Comparison of ENCODE assay signal across 34 mouse cellular contexts in the genomic region with DNA sequence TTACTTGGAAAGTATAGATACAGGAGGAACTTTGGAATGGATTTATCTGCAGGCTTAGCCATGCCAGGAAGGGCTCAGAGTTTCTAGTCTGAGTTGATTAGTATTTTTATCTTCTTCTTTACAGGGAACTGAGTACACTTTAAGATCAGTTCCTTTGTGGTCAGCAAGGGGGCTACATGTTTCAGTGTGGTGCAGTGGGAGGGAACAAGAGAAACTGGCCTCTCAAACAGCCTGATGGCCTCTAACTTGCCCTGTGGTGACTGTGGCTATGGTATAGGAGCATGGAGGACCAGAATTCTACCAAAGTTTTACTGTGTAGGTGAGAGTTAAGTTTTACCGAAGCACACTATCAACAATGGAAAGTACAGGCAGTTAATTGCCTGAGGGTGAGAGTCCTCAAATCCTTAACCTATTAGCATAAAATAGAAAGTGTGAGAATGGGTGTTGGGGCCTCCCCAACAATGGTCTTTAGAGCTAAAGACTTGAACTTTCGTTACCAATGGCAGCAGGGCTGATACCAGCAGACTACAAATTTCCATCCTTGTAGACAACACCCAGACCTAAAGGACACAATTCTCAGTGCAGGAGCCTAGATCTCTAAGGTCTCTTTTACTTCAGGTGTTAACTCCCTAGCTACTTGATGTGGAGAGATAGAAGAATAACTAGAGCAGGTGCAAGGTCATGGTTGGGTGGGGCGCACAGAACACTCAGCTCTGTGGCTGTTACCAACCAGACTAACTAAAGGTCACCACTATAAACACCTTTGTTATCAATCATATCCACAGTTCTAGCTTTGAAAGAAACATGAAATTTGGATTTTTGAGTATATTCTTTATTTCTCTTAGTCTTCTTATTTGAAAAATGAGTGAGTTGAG. TPM values are rescaled to one million over a fixed set of nuclear protein-coding genes. Genes with fewer than 3 reads are reported as not detected.
A peak's percentile ranks its signal among the peaks of the same experiment; 100 is the strongest.
DNase-seq lines count a peak whose midpoint lies in the region; ATAC-seq and TF ChIP-seq lines count a peak whose summit lies in the region.
"Had no signal": no experiment of that assay in that cellular context is flagged by ENCODE, and none has a peak within 500 bp of the region (broad histone marks: within the 10 kb centered on the region; RNA-seq: fewer than 3 reads in every experiment).

No protein-coding gene starts in this region.

- H3K9me3 ChIP-seq in intestine, postnatal 0 days (ENCODE audit: control insufficient read depth), result no peaks in the 10 kb centered on the region
- H3K9me3 ChIP-seq: forebrain, embryonic 13.5 days; hindbrain, embryonic 15.5 days; neural tube, embryonic 13.5 days had no signal

- no peak overlapping the region for H3K4me3 ChIP-seq in intestine, postnatal 0 days (ENCODE audit: low read depth, low read length)
- H3K4me3 ChIP-seq: forebrain, embryonic 13.5 days; heart, adult 2 months; hindbrain, embryonic 15.5 days; myocyte; neural tube, embryonic 13.5 days had no signal

- H3K9ac ChIP-seq in intestine, postnatal 0 days (ENCODE audit: low read depth, low read length), result no peak overlapping the region
- H3K9ac ChIP-seq: forebrain, embryonic 13.5 days; hindbrain, embryonic 15.5 days; neural tube, embryonic 13.5 days had no signal

- no peak overlapping the region for H3K27ac ChIP-seq in intestine, postnatal 0 days (ENCODE audit: low read depth, low read length)
- H3K27ac ChIP-seq: forebrain, embryonic 13.5 days; heart, adult 2 months; hindbrain, embryonic 15.5 days; kidney, postnatal 0 days; neural tube, embryonic 13.5 days; stomach, postnatal 0 days had no signal

- DNase-seq in 416B (ENCODE audit: low read depth), result peak; percentile 36
- peak; percentile 21 for DNase-seq in CD4-positive, CD25-positive, alpha-beta regulatory T cell, adult 2 months (ENCODE audit: low read depth, low spot score)
- DNase-seq in lung, postnatal 4 days, result no peak
- DNase-seq in cerebellum, postnatal 25 days, result no peak
- no peak for DNase-seq in testis, postnatal 10 days (ENCODE audit: low spot score)
- DNase-seq: cerebellum, adult 11 months; cerebellum, postnatal 14 days; gastrocnemius, postnatal 10 days; heart, adult 2 months; kidney, adult 18-20 months; midbrain, embryonic 14.5 days; right cerebral cortex, adult 18-20 months; right cerebral cortex, postnatal 4 days had no signal

- H3K36me3 ChIP-seq in intestine, postnatal 0 days (ENCODE audit: control insufficient read depth, insufficient read depth), result no peaks in the 10 kb centered on the region
- H3K36me3 ChIP-seq: hindbrain, embryonic 15.5 days; neural tube, embryonic 13.5 days had no signal

- H3K4me1 ChIP-seq in intestine, postnatal 0 days (replicated peaks; ENCODE audit: control insufficient read depth, insufficient read depth, low read length), result no peaks in the 10 kb centered on the region; the same call in 1 of the 2 replicates
- H3K4me1 ChIP-seq: forebrain, embryonic 13.5 days; hindbrain, embryonic 15.5 days had no signal

- TF ChIP-seq CTCF in intestine, postnatal 0 days (IDR thresholded peaks at IDR 0.05; ENCODE audit: low read depth), result no peak

- peak; percentile 85 for ATAC-seq in granulocyte monocyte progenitor cell, adult 5-6 weeks (replicated peaks; ENCODE audit: poor library complexity, severe bottlenecking)
- ATAC-seq in intestine, postnatal 0 days, result peak; percentile 65
- ATAC-seq: forebrain, embryonic 13.5 days had no signal

- WGBS in intestine, postnatal 0 days, result 45% methylated on average over 3 of the region's 3 CpGs

- no peaks in the 10 kb centered on the region for H3K27me3 ChIP-seq in intestine, postnatal 0 days (replicated peaks; ENCODE audit: control insufficient read depth, insufficient read depth, low read length)
- H3K27me3 ChIP-seq: forebrain, embryonic 13.5 days; hindbrain, embryonic 15.5 days; neural tube, embryonic 13.5 days had no signal

- 0 out of 2 replicates have a peak overlapping the region, but pooled peaks have one; percentile 24 for H3K4me2 ChIP-seq in intestine, postnatal 0 days (replicated peaks; ENCODE audit: low read depth)
- H3K4me2 ChIP-seq: forebrain, embryonic 13.5 days; hindbrain, embryonic 15.5 days; neural tube, embryonic 13.5 days had no signal

RNA-seq across cellular contexts. Expression of gene Gpr15, which starts 10.0 kb away (rescaled TPM):
- 0.92 TPM in 1 of 2 replicates, not detected in the other for total RNA-seq in granulocyte monocyte progenitor cell, adult 5-6 weeks (2014; fragmentation: Nextera tagmentation)
- total RNA-seq in granulocyte monocyte progenitor cell, adult 5-6 weeks (2017), result 0.77 and 0.78 TPM in 2 replicates
- polyA plus RNA-seq in intestine, postnatal 0 days (2015; fragmentation: Nextera tagmentation; extraction: Ambion mirVana), result 0.20 and 0.34 TPM in 2 replicates
- total RNA-seq: adrenal gland, adult 18-20 months; adrenal gland, postnatal 4 days; ES-E14; gastrocnemius, postnatal 10 days; heart, adult 2 months; heart, postnatal 25 days; layer of hippocampus, postnatal 10 days; liver, adult 2 months had no signal
- polyA plus RNA-seq: embryonic facial prominence, embryonic 14.5 days; forebrain, embryonic 13.5 days; heart, embryonic 14.5 days; hindbrain, embryonic 15.5 days; kidney, postnatal 0 days; limb, embryonic 11.5 days; liver, embryonic 16.5 days; myocyte; neural tube, embryonic 13.5 days; stomach, postnatal 0 days had no signal

RNA-seq across cellular contexts. Expression of gene Cldnd1, which starts 18.9 kb away (rescaled TPM):
- total RNA-seq in granulocyte monocyte progenitor cell, adult 5-6 weeks (2014; fragmentation: Nextera tagmentation), result 27.8 and 57.0 TPM in 2 replicates
- 13.4 and 23.7 TPM in 2 replicates for total RNA-seq in granulocyte monocyte progenitor cell, adult 5-6 weeks (2017)
- 86.0 and 86.1 TPM in 2 replicates for polyA plus RNA-seq in intestine, postnatal 0 days (2015; fragmentation: Nextera tagmentation; extraction: Ambion mirVana)

RNA-seq across cellular contexts. Expression of gene Cpox, which starts 38.7 kb away (rescaled TPM):
- total RNA-seq in granulocyte monocyte progenitor cell, adult 5-6 weeks (2014; fragmentation: Nextera tagmentation), result 21.9 and 32.7 TPM in 2 replicates
- 23.4 and 25.2 TPM in 2 replicates for total RNA-seq in granulocyte monocyte progenitor cell, adult 5-6 weeks (2017)
- polyA plus RNA-seq in intestine, postnatal 0 days (2015; fragmentation: Nextera tagmentation; extraction: Ambion mirVana), result 54.5 and 56.7 TPM in 2 replicates

RNA-seq across cellular contexts. Expression of gene Olfr172, which starts 54.1 kb away (rescaled TPM):
- total RNA-seq in granulocyte monocyte progenitor cell, adult 5-6 weeks (2014; fragmentation: Nextera tagmentation), result not detected in 2 replicates
- total RNA-seq in granulocyte monocyte progenitor cell, adult 5-6 weeks (2017), result not detected in 2 replicates
- polyA plus RNA-seq in intestine, postnatal 0 days (2015; fragmentation: Nextera tagmentation; extraction: Ambion mirVana), result not detected in 2 replicates
- total RNA-seq: adrenal gland, adult 18-20 months; adrenal gland, postnatal 4 days; ES-E14; gastrocnemius, postnatal 10 days; heart, adult 2 months; heart, postnatal 25 days; layer of hippocampus, postnatal 10 days; liver, adult 2 months had no signal
- polyA plus RNA-seq: embryonic facial prominence, embryonic 14.5 days; forebrain, embryonic 13.5 days; heart, adult 2 months; heart, embryonic 14.5 days; hindbrain, embryonic 15.5 days; kidney, postnatal 0 days; large intestine, adult 2 months; limb, embryonic 11.5 days; liver, adult 2 months; liver, embryonic 16.5 days; lung, embryonic 16.5 days; midbrain, embryonic 14.5 days; myocyte; neural tube, embryonic 13.5 days; stomach, postnatal 0 days; thymus, postnatal 0 days had no signal

Comparison
In these comparisons a context has a peak if more than half of its experiments do, and no peak if none do; other contexts are left out.
1. DNase-seq: peak in 416B (single experiment) and CD4-positive, CD25-positive, alpha-beta regulatory T cell, adult 2 months (single experiment); none in lung, postnatal 4 days (0 of 2), cerebellum, postnatal 25 days (0 of 2) and testis, postnatal 10 days (single experiment).